Mouse (Mus musculus) right cerebral cortex, adult 2 months (tissue): ENCODE measurements at regions not wholly inside any gene's neighbourhood (a gene's known extent, or its start where the extent isn't known, plus 50 kb on each side); places are given as distances from the start of the nearest gene placed in this dataset.

Experiments
- DNase-seq, 2 experiments: peaks; one replicate each; pipeline ENCODE4 v3.0.0; 2021 to 2022; ENCODE audit warnings: low spot score in 2 of 2

DNA sequence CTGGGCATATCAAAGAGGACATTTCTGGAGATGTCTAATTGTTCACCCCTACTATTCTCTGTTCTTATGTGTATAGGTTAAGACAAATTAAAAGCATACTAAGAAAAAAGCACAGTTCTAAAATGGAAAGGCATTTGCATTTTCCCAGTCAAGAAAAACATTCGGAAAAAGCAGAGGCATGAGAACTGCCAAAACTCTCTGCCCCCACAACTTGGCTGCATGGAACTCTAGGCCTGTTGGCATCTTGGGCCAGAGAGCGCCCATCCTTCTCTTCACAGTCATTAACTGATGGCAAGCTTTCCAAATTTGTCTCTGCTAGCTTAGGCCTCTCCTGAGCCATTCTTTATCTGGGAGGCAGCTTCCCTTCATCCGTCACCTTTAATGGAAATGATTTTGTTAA is 281.6 kb downstream of the Tex13c3 start:
- no peak for DNase-seq

DNA sequence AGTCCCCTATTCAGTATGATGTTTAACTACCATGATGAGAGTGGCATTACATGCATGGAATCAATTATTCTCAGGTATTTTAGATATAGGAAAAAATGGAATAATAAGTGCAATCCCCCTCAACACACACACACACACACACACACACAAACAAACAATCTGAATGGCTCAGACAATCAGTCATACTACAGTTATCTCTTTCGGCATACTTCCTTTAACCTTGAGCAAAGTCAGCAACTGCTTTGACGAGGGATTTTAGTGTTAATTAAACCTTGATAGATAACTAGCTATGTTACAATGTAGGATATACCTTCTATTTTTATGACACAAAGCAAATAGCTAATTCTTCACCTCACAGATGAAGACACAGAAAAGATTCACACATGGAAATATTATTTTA is 312.1 kb downstream of the Tex13c3 start:
- DNase-seq: no peak

DNA sequence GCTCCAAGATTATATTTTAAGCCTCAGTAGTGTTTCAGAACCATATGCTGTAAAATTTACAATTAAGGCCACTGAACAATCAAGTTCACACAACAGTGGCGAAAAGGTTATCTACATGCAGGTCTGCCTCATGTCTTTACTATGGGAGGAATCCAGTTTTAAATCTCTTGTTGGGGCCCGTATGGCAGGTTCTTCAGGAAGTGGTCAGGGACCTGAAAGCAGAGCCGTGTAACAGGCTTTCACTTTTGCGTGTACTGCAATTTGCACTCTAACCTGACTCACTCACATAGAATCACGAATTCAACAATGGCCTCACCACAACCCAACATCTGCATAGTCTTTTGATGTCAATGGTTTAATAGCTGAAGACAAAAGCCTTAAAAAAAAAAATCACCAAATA is 312.6 kb downstream of the Tex13c3 start:
- DNase-seq: no peak

DNA sequence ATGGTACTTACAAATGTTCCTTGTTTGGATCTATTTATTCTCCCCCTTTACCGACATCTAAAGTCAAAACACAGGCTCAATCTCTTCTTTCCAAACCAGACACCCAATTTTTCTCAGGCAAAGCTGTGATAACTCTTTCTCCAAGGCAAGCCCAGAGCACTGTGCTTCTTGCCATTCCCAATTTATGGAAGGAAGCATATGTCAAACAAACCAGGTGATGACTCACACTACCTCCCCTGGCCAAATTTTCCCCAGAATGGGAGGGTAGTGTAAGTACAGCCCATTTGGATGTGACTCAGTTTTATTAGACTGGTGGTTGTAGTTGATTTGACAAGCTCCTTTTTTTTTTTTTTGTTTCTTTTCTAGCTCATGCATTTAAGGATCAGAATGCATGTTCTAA is 313.0 kb downstream of the Tex13c3 start:
- DNase-seq: peak in 1 of 2 experiments; percentile 8

DNA sequence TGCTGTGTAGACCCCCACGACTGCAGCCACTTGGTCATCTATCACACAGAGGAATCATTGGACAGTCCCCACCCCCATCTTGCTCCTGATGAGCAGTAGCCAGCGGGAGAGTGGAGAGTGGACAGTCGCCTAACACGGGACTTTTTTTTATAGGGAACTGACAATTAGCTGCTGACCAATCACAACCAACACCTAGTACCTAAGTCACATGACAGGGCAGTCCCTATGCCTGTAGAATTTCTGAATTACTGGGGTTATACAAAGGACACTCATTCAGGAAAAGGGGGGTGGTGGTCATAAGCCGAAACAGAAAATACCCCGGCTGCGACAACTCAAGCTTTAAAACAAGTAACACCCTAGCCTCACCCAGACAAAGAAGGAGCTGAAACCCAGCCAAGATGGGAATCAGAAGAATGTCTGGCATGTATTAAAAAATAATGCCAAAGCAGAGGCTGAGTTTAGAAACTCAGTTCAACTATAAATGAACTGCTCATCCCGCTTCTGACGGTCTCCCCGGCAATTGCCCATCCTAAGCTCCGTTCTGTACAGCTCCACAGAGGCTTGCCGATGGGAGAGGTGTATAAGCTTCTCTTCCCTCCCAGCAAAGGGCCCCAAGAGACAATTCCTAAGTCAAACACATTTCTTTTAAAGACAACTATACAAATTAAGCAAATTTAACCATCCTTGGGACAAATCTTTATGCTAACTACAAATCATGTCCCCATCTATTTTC is 313.8 kb downstream of the Tex13c3 start:
- peak in 1 of 2 experiments; percentile 9 for DNase-seq

DNA sequence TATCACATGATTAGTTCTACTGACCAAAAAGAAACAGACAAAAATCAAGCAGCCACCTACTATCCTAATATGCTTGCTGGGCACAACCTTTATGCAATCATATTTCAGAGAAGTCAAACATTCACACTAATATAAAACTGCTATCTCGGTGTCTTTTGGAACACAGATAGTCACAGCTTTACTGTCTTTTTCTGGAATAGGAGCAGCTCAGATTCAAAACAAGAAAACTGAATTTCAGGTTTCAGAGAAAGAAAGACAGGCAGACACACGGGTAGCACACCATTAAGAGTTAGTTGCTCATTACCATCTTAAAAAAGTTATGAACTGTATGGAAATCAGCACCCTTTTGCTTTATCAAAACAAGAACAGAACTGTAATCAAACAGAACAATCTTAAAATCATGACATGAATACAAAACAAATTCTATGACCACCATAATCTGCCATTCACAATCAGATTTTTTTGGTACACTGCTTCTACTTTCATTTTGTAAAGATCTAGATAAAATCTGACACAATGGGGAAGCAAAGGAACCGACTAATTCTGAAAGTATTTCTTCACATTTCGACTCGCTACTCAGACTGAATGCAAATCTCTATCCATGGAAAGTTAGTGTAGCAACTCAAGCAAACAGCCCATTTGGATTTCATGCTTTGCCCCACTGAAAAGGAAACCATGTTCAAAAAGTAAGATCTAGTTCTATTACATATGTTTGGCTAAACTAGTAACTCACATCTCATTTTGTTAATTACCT is 315.1 kb downstream of the Tex13c3 start:
- DNase-seq: no peak

DNA sequence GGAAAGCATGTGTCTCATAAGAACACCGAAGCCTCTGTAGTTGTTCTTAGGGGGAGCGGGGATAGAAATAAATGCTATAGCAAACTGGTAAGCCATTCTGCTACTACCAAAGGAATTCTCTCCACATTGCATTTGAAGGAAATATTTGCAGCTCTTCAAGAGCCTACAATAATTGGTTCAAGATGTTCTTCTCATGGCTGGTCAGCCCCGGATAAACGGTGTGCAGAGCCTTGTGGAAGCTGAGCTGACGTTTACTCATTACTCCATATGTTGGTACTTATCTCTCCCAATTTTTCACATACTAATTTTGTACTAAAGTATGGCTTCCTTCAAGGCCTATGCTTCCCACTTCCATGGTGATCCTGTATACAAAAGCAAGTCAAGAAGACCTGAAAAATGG is 317.0 kb downstream of the Tex13c3 start:
- no peak for DNase-seq

DNA sequence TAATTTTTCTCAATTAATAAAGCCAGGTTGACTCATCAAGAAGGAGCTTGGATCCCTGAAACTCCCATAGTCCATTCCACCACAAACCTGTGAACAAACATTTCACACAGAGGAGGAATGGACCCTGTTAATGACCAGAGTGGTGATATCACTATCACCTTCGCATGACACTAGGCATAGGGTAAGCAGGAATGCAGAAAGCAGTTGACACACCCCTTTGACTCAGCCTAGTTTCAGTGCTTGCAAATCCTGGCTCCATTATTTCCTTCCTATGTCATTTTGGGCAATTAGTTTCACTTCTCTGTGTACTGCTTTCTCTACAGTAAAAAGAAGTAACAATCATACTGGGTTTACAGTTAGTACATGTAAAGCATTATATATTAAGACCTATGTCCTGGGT is 318.2 kb downstream of the Tex13c3 start:
- no peak for DNase-seq

DNA sequence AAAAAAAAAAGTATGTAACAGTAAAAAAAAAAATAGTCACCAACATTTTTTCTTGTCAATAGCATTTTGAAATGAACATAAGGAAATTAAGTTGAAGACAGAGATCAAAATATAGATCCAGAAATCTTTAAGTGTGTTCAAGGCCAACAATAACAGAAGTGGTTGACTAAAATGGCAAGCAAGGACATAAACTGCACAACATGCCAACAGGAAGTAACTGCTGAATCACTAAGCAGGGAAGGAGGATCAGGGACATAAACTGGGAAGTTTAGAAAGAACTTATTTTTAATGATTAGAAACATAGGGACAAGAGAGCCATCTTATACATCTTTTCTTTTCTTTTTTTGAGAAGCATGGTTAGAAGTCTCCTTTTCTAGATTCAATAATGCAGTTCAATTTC is 318.8 kb downstream of the Tex13c3 start:
- no peak for DNase-seq

DNA sequence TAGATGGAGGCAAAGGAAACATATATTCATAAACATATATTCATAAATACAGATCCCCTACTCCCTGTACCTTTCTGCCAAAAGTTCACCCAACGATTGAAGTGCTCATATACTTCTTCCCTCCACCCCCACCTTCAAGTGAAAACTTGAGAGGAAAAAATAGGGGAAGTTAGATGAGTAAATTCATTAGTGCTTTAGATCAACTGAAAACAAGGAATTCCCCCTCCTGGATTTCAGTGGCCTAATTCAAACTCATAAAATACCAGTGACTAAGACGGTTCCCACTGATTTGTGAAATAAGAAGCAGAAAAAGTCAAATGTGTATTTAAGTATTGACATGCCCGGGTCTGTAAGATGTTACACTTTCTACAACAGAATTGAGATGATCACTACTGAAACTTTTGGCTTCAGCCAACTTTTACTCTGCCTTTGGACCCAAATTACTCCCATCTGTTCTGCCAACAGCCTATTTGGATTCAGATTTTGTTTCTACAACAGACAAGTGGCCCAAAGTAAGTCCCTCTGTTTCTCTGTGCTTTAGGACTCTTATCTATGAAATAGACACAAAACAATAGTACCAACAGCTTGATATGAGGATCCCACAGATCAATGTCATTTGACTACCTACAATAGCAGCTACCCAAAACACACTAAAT is 320.7 kb downstream of the Tex13c3 start:
- DNase-seq: no peak

DNA sequence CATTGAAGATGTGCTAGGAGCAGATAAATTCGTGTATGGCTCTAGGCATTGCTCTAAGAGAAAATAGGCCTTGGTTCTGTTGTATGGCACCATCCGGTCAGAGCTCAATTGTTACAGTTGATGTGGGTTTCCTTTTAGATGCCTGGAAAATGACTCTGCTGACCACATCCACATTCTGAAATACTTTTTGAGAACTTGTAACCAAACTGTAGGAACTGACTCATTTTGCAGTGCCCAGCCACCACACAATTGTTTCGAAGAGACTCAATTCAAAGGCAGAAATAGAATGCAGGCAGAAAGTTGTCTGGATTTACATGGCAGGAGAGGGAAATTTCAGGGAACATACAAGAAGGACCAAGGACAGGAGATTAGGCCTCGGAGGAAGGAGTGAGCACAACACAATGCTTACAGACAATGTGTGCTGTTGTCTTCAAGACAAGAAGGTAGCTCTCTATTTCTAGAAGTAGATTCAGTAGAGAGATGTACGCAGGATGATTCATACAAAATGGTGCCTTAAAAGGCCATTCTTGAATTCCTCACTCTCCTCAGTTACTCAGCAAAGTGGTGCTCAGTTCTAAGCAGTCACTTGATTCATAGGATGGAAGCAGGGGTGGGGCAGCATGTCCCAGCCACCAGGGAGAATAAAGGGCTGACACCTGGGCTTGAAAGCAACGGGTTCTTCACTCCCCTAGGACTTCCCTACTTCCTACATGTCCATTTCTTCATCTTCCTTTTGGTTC is 323.5 kb downstream of the Tex13c3 start:
- no peak for DNase-seq

DNA sequence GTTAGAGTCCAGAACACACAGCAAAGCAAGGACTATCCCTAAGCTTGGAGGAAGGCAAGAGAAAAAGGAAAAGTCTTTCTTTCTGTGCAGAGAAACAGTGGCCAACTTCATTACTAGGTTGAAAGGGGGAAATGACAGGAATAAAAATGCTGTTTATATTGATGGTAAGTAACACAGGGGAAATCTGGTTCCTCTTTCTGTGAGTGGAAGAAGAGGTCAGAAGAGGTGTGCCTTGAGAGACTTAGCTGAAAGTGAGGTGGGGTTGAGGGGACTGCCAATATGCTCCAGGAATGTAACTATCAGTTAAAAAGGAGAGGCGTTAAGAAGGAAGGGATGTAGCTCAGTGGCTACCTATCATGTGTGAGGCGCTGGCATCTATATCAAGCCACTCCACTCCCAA is 327.5 kb downstream of the Tex13c3 start:
- DNase-seq: no peak

DNA sequence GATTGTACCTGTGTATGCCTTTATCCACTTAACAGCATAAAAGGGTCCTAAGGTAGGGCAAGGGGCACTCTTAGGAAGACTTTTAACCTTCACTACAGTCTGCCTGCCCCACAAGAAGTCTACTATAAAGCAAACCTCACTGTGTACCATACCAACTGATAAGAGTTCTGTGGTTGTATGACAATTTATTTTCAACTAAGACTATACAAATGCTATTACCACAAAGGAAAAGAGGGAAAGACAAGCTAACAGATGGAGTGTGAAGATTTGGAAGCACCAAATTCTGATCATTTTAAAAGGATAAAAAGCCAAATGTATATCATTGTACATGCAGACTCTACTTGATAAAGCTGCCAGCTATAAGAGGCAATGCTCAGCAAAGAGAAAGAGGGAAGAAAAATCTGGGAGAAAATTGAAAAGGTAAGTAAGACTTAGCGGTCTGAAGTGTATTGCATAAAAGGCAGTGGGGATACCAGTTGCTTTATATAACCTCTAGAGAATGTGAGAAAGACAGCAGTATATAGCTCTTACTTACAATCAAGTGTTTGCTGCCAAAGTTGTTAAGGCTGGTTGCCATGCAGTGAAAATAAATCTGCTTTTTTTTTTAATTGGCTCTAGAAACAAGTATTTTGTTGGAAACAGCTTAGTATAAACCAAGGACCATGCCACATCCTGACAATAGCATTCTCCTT is 328.8 kb downstream of the Tex13c3 start:
- DNase-seq: no peak

DNA sequence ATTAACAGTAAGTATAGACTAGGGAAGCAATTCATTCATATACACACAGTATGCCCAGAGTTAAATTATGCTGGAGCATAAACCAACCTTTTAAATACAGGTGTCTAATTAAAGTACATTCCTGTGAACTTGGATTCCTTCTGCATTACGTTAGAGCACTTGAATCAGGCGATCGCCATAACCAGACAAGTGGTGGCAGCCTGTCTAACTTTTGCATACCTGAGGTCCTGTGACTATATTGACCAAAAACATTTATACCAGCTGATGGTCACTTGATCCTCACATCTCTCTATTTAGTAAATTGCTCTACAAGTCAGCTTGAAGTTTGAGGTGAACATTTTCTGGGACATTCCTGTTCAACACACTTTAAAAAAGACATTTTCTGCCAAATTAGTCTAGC is 330.5 kb downstream of the Tex13c3 start:
- no peak for DNase-seq

DNA sequence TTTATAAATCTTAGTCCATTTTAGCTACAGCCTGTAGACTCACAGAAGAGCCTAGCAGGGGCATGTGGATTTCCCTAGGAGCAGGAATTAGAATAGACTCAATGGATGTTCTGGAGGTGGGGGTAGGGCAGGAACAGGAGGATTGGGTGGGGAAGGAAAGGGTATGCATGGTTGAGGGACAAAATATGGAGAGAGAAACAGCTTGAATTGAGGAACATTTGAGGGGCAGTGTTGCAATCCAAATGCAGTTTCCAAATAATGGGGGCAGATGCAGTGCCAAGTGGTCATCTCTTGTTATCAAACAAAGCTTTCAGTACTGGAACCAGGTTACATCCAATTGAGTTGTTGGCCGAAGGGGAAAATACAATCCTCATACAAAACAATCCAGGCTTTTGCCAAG is 332.4 kb downstream of the Tex13c3 start:
- DNase-seq: no peak

DNA sequence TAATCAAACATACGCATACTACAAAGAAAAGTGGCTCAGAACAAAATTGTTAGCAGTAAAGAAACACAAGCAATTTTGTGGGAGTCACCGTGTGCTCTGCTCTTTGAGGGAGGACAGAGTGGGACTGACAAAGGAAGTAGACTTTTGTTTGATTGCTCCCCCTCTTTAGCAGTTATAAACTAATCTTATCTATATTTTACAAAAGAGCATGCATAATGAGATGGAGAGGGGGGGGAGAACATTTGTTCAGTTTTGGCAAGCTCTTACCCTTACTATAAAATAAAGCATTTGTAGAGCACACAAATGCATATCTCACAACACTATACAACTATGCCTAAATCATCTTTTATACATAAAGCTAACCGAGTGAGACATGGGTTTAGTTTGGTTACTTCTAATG is 332.9 kb downstream of the Tex13c3 start:
- no peak for DNase-seq

DNA sequence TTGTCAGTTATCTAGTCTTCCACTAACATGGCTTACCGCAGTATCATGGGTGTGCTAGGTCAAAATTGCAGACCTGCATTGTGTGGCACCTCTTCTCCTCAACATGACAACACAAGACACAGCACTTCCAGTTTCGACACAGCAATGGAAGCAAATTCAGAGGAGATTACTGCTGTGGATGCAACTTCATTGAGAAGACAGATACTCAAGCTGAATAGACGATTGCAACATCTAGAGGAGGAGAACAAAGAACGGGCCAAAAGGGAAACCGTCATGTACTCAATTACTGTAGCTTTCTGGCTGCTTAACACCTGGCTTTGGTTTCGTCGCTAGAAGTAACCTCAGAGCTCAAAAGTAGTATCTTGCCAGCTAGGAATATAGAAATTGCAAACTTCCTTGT is 368.4 kb downstream of the Tex13c3 start:
- no peak for DNase-seq

DNA sequence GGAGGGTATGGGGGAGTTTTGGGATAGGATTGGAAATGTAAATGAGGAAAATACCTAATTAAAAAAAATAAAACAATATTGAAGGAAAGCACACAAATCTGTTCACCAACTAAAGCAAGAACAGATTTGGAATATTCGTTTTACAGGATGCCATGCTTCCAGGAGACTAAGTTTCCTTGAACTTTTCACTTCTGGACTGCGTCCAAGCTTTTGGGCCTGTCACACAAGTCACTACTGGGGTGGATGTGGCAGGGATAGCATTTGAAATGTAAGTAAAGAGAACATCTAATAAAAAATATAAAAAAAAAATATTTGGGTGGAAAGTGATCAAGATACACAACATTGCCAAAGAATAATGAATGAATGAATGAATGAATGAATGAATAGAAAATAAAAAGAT is 378.2 kb downstream of the Tex13c3 start:
- DNase-seq: no peak

DNA sequence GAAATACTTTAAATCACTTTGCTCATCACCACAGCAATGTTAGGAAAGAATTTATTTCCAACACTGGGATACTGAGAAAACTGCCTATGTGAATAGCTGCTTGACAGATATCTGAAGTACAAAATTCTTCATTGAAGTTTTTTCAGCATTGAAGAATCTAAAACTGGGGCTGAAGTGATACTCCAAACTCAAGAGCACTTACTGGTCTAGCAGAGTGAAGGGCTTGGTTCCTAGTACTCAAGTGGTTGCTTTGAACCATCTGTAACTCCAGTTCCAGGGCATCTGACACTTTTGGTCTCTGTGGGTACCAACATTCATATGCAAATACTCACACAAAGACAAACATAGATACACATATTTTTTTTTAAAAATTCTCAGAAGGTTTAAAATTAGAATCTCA is 385.2 kb downstream of the Tex13c3 start:
- no peak for DNase-seq

DNA sequence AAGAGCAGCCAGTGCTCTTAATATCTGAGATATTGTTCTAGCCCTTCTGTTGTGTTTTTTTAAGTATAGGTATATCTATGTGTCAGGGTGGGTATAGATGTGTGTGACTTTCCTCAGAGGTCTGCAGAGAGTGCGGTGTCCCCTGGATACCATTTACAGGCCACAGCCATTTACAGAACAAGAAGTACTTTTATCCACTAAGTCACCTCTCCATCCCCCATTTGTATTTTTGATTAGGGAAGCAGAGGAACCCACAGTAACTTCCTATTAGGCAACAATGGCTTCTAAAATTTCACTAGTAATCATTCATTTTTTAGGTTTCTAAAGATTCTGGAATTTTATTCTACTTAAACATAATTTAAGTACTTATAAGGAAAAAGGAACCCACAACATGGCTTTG is 396.7 kb downstream of the Tex13c3 start:
- DNase-seq: no peak

DNA sequence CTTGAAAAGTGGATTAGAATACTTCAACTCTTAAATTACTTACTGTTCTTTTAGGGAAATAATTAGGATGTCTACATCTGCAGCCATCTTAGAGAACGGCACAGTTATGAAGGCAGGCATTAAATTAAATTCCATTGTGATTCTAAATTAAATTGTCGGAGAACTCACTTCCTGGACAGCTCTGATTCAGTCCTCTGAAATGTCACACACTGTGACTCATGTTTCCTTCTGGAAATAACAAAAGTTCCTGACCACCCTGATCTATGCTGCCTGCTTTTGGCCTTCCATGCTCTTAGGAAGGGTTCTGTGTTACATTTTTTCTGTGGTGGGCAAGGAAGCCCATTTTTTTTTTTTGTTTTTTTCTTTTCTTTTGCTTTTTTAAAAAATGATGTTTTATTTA is 401.1 kb downstream of the Tex13c3 start:
- DNase-seq: no peak
